Mouse (Mus musculus) CH12.LX (cell line): ENCODE measurements around the gene Trim29. TPM values are rescaled to one million over a fixed set of nuclear protein-coding genes. Genes with fewer than 3 reads are reported as not detected.

ENCODE experiments used
- DNase-seq: peaks from one replicate; pipeline ENCODE4 v3.0.0-alpha.2; 2013; ENCODE audit errors: extremely low read depth
- H3K27ac ChIP-seq: 2 replicates; pipeline ENCODE4 v1.5.1; 2012; ENCODE audit warnings: low read depth, mild to moderate bottlenecking, control low read depth, moderate library complexity; ENCODE audit not compliant: insufficient read depth
- H3K27me3 ChIP-seq: replicated peaks from 2 replicates; pipeline ENCODE3; 2012; ENCODE audit warnings: inconsistent platforms
- H3K36me3 ChIP-seq, 2 experiments: replicated peaks in 1 of 2; 2 replicates each; pipeline versions ENCODE3 to v1.6.1; 2012; ENCODE audit warnings: inconsistent platforms in 1 of 2, low read length in 1 of 2, mild to moderate bottlenecking in 1 of 2, mixed read lengths in 1 of 2, moderate library complexity in 1 of 2; ENCODE audit not compliant: control insufficient read depth in 1 of 2, insufficient read depth in 1 of 2
- H3K4me1 ChIP-seq, 2 experiments: 2 replicates each; pipeline ENCODE4 v1.6.1; 2012; ENCODE audit warnings: inconsistent platforms in 1 of 2, moderate library complexity in 1 of 2; ENCODE audit not compliant: insufficient read depth in 2 of 2, control insufficient read depth in 1 of 2
- H3K4me2 ChIP-seq: 2 replicates; pipeline ENCODE4 v1.6.1; 2012; ENCODE audit warnings: low read depth, mild to moderate bottlenecking, control low read depth; ENCODE audit not compliant: poor library complexity, insufficient read depth, severe bottlenecking
- H3K4me3 ChIP-seq, 3 experiments: fragments of 150-350 bp in 1 of 3; sonication (generic) in 1 of 3; replicated peaks in 1 of 3; 2 replicates each; pipeline versions ENCODE3 to v1.5.1; 2011 to 2012; ENCODE audit warnings: low read depth in 2 of 3, low read length in 2 of 3, mild to moderate bottlenecking in 2 of 3, moderate library complexity in 2 of 3, control low read depth in 1 of 3, improper control_type of control experiment in 1 of 3, inconsistent platforms in 1 of 3, mixed read lengths in 1 of 3; ENCODE audit not compliant: poor library complexity in 1 of 3
- H3K79me2 ChIP-seq: replicated peaks from 2 replicates; pipeline ENCODE4 v1.6.1; 2012; ENCODE audit warnings: mild to moderate bottlenecking, moderate library complexity; ENCODE audit not compliant: control insufficient read depth, poor library complexity, insufficient read depth, severe bottlenecking; ENCODE audit errors: extremely low read depth
- H3K9ac ChIP-seq: 2 replicates; pipeline ENCODE4 v1.6.1; 2012; ENCODE audit warnings: low read depth, mild to moderate bottlenecking, control low read depth, moderate library complexity; ENCODE audit not compliant: insufficient read depth
- H3K9me3 ChIP-seq: replicated peaks from 2 replicates; pipeline ENCODE3; 2012; ENCODE audit warnings: low read length, inconsistent platforms, mixed read lengths
- BHLHE40 ChIP-seq: IDR thresholded peaks from 2 replicates; pipeline ENCODE4 v1.6.1; 2011; ENCODE audit warnings: mild to moderate bottlenecking, low read depth, low read length, improper control_type of control experiment
- CHD1 ChIP-seq: IDR thresholded peaks from 2 replicates; pipeline ENCODE4 v1.6.1; 2012; ENCODE audit warnings: low read depth, low read length, improper control_type of control experiment, inconsistent platforms
- CHD2 ChIP-seq: IDR thresholded peaks from 2 replicates; pipeline ENCODE4 v1.6.1; 2011; ENCODE audit warnings: low read length, improper control_type of control experiment
- CTCF ChIP-seq, 2 experiments: IDR thresholded peaks in 1 of 2; conservative IDR thresholded peaks in 1 of 2; 2 replicates each; pipeline ENCODE4 v1.5.1; 2011 to 2012; ENCODE audit warnings: low read depth in 2 of 2, low read length in 2 of 2, improper control_type of control experiment in 1 of 2, inconsistent platforms in 1 of 2, mild to moderate bottlenecking in 1 of 2, moderate library complexity in 1 of 2
- ETS1 ChIP-seq: conservative IDR thresholded peaks from 2 replicates; pipeline ENCODE4 v1.6.1; 2012; ENCODE audit warnings: low read depth, mild to moderate bottlenecking, inconsistent platforms, low read length, improper control_type of control experiment, moderate library complexity
- HCFC1 ChIP-seq: IDR thresholded peaks from 2 replicates; pipeline ENCODE4 v1.6.1; 2012; ENCODE audit warnings: low read depth, mild to moderate bottlenecking, inconsistent platforms, low read length, improper control_type of control experiment
- IRF4 ChIP-seq: IDR thresholded peaks from 2 replicates; pipeline ENCODE4 v1.6.1; 2014; ENCODE audit warnings: low read depth, mild to moderate bottlenecking, inconsistent platforms, low read length, improper control_type of control experiment
- JUN ChIP-seq: IDR thresholded peaks from 2 replicates; pipeline ENCODE4 v1.6.1; 2011; ENCODE audit warnings: low read depth, mild to moderate bottlenecking, low read length, improper control_type of control experiment, moderate library complexity; ENCODE audit not compliant: insufficient read depth
- JUND ChIP-seq: conservative IDR thresholded peaks from 2 replicates; pipeline ENCODE4 v1.6.1; 2011; ENCODE audit warnings: low read depth, low read length, improper control_type of control experiment
- MAFK ChIP-seq: IDR thresholded peaks from 2 replicates; pipeline ENCODE4 v1.6.1; 2011; ENCODE audit warnings: low read length, improper control_type of control experiment; ENCODE audit not compliant: insufficient replicate concordance
- MEF2A ChIP-seq: IDR thresholded peaks from 2 replicates; pipeline ENCODE4 v1.6.1; 2014; ENCODE audit warnings: low read depth, mild to moderate bottlenecking, inconsistent platforms, low read length, improper control_type of control experiment, borderline replicate concordance
- NELFE ChIP-seq: IDR thresholded peaks from 2 replicates; pipeline ENCODE4 v1.6.1; 2011; ENCODE audit warnings: low read depth, low read length, improper control_type of control experiment
- POLR2A ChIP-seq: IDR thresholded peaks from 2 replicates; pipeline ENCODE4 v1.6.1; 2011; ENCODE audit warnings: low read depth, mild to moderate bottlenecking, improper control_type of control experiment, low read length
- POLR2AphosphoS2 ChIP-seq: IDR thresholded peaks from 2 replicates; pipeline ENCODE4 v1.6.1; 2011; ENCODE audit warnings: low read depth, low read length, improper control_type of control experiment
- RAD21 ChIP-seq: IDR thresholded peaks from 2 replicates; pipeline ENCODE4 v1.6.1; 2011; ENCODE audit warnings: low read depth, mild to moderate bottlenecking, low read length, improper control_type of control experiment, moderate library complexity
- RCOR1 ChIP-seq: conservative IDR thresholded peaks from 2 replicates; pipeline ENCODE4 v1.6.1; 2012; ENCODE audit warnings: low read depth, mild to moderate bottlenecking, inconsistent platforms, low read length, improper control_type of control experiment
- SMC3 ChIP-seq: IDR thresholded peaks from 2 replicates; pipeline ENCODE4 v1.6.1; 2011; ENCODE audit warnings: low read depth, low read length, improper control_type of control experiment
- TBP ChIP-seq: conservative IDR thresholded peaks from 2 replicates; pipeline ENCODE4 v1.6.1; 2011; ENCODE audit warnings: low read depth, low read length, improper control_type of control experiment
- USF1 ChIP-seq: IDR thresholded peaks from 2 replicates; pipeline ENCODE4 v1.6.1; 2014; ENCODE audit warnings: low read depth, mild to moderate bottlenecking, inconsistent platforms, low read length, improper control_type of control experiment
- USF2 ChIP-seq: conservative IDR thresholded peaks from 2 replicates; pipeline ENCODE4 v1.6.1; 2011; ENCODE audit warnings: low read depth, low read length, improper control_type of control experiment
- ZC3H11A ChIP-seq: IDR thresholded peaks from 2 replicates; pipeline ENCODE4 v1.6.1; 2012; ENCODE audit warnings: low read depth, mild to moderate bottlenecking, inconsistent platforms, low read length, improper control_type of control experiment
- ZKSCAN1 ChIP-seq: IDR thresholded peaks from 2 replicates; pipeline ENCODE4 v1.6.1; 2012; ENCODE audit warnings: low read depth, inconsistent platforms, low read length, improper control_type of control experiment, borderline replicate concordance
- ZNF384 ChIP-seq: IDR thresholded peaks from 2 replicates; pipeline ENCODE4 v1.6.1; 2012; ENCODE audit warnings: low read depth, low read length, improper control_type of control experiment, inconsistent platforms
- dilution Hi-C: fragments of 300-500 bp; cut with MboI; formaldehyde crosslinking; loops from 2 replicates; pipeline ENCODE4 v1.14.3; 2020; ENCODE audit warnings: low sequenced_read_pairs; ENCODE audit not compliant: extremely low pct_unique_long_range_greater_than_20kb, extremely low pct_ligation_motif_present
- in situ Hi-C: fragments of 300-500 bp; cut with MboI; formaldehyde crosslinking; loops from 3 replicates; pipeline ENCODE4 v1.14.3; 2019; ENCODE audit warnings: low sequenced_read_pairs, low pct_ligation_motif_present, low pct_unique_long_range_greater_than_20kb, mixed read lengths
- polyA plus RNA-seq: library from polyadenylated mRNA; unstranded; fragments of >175 nt; gene quantifications from 2 replicates; pipeline ENCODE4 v1.2.1, GENCODE M21; 2012; ENCODE audit warnings: low read depth; ENCODE audit not compliant: insufficient read length
- total RNA-seq, 2 experiments: library from RNA; depleted of rRNA; stranded (reverse); fragments of 300-350 nt in 1 of 2; fragments of >200 nt in 1 of 2; gene quantifications; 2 replicates each; pipeline ENCODE4 v1.2.3; 2012 to 2014

Trim29 gene
- total and polyA plus RNA-seq, 3 experiments: 0.13 to 0.21 (median 0.17) TPM

GRCm38 (mm10) chr9:43326015-43326631 is 15.5 kb downstream of the Trim29 start:
- Histone ChIP-seq H3K4me3 (no peak overlapping the region), H3K4me2 (no peak overlapping the region), H3K27ac (no peak overlapping the region), H3K4me1 (peaks cover 3 to 28% of the 10 kb centered on the region in 2 experiments; a peak in 3 of 4 replicates), H3K9ac (no peak overlapping the region), H3K36me3 (no peaks in the 10 kb centered on the region), H3K27me3 (peaks cover 10% of the 10 kb centered on the region), H3K79me2 (no peaks in the 10 kb centered on the region), H3K9me3 (no peaks in the 10 kb centered on the region)
- no peak for DNase-seq
- dilution Hi-C loops (no loop called here), in situ Hi-C loops (loop anchor here (5.0 to 25.0 kb wide), 3 partner anchors 34 to 511 kb away; partner anchors contain the start of gene Nectin1)
- TF ChIP-seq SMC3: no peak
- TF ChIP-seq NELFE: no peak
- TF ChIP-seq JUN: no peak
- no peak for TF ChIP-seq ETS1
- no peak for TF ChIP-seq RCOR1
- no peak for TF ChIP-seq CHD2
- TF ChIP-seq MAFK: no peak
- no peak for TF ChIP-seq ZKSCAN1
- no peak for TF ChIP-seq USF2
- TF ChIP-seq POLR2AphosphoS2: no peak
- TF ChIP-seq CTCF (conservative IDR thresholded peaks at IDR 0.05 in 1 of 2, IDR thresholded peaks at IDR 0.05 in 1 of 2; ENCODE audit: low read depth in 2 of 2, low read length in 2 of 2): no peak
- no peak for TF ChIP-seq POLR2A
- no peak for TF ChIP-seq IRF4
- TF ChIP-seq ZNF384: no peak
- TF ChIP-seq MEF2A: no peak
- TF ChIP-seq CHD1: no peak
- TF ChIP-seq USF1: no peak
- TF ChIP-seq JUND: no peak

GRCm38 (mm10) chr9:43327182-43328129 is 16.8 kb downstream of the Trim29 start:
- Histone ChIP-seq H3K36me3 (no peaks in the 10 kb centered on the region), H3K4me1 (peaks cover 3 to 28% of the 10 kb centered on the region in 2 experiments; a peak in 3 of 4 replicates), H3K27ac (no peak overlapping the region), H3K79me2 (no peaks in the 10 kb centered on the region), H3K9me3 (no peaks in the 10 kb centered on the region), H3K27me3 (peaks cover 14% of the 10 kb centered on the region), H3K9ac (no peak overlapping the region), H3K4me3 (no peak overlapping the region), H3K4me2 (no peak overlapping the region)
- dilution Hi-C loops: no loop called here
- TF ChIP-seq BHLHE40 (peak; percentile 22; the same call in 1 of the 2 replicates), TBP (no peak), JUND (peak; percentile 51), ZC3H11A (no peak), HCFC1 (no peak), MEF2A (no peak), IRF4 (no peak), CTCF (conservative IDR thresholded peaks at IDR 0.05 in 1 of 2, IDR thresholded peaks at IDR 0.05 in 1 of 2; ENCODE audit: low read depth in 2 of 2, low read length in 2 of 2) (peak; percentile 47 to 67), SMC3 (peak; percentile 64), RAD21 (peak; percentile 34)
- no peak for DNase-seq
- in situ Hi-C loops: loop anchor here (5.0 to 25.0 kb wide), 3 partner anchors 35 to 510 kb away; partner anchors contain the start of gene Nectin1
